Mouse (Mus musculus): ENCODE results near the gene Nmnat3. TPM values are rescaled to one million over a fixed set of nuclear protein-coding genes. Genes with fewer than 3 reads are reported as not detected.

Nmnat3 gene
- polyA plus RNA-seq, 1 experiment from 2014 or later, result 4.7 TPM

- peaks cover 4% of the 10 kb centered on the region; the same call in 1 of the 2 replicates for H3K27me3 ChIP-seq (ENCODE audit: poor library complexity, severe bottlenecking)
- DNase-seq (ENCODE audit: extremely low spot score, low spot score), result no peak
- no peak overlapping the region for H3K4me3 ChIP-seq
- H3K36me3 ChIP-seq (replicated peaks), result no peaks in the 10 kb centered on the region
- H3K27ac ChIP-seq, result no peak overlapping the region
- H3K4me1 ChIP-seq, result no peaks in the 10 kb centered on the region
- WGBS, result 91% methylated on average over 1 of the region's 1 CpGs
- H3K9me3 ChIP-seq, result no peaks in the 10 kb centered on the region
These were observed 3.4 kb downstream of the Nmnat3 start for GRCm38 (mm10) chr9:98290591-98290990.

- H3K4me1 ChIP-seq, result peaks cover 16% of the 10 kb centered on the region
- no peaks in the 10 kb centered on the region for H3K9me3 ChIP-seq
- H3K36me3 ChIP-seq (replicated peaks), result no peaks in the 10 kb centered on the region
- peak overlapping the region; percentile 82 for H3K27ac ChIP-seq
- peak; percentile 87 for DNase-seq (ENCODE audit: extremely low spot score, low spot score)
- H3K4me3 ChIP-seq, result peak overlapping the region; percentile 60
- H3K27me3 ChIP-seq (ENCODE audit: poor library complexity, severe bottlenecking), result peaks cover 23% of the 10 kb centered on the region
- 2% methylated on average over 56 of the region's 56 CpGs for WGBS
These were observed 9.4 kb downstream of the Nmnat3 start for GRCm38 (mm10) chr9:98296383-98297201.

GRCm38 (mm10) chr9:98297234-98297936 is 10.2 kb downstream of the Nmnat3 start:
- no peaks in the 10 kb centered on the region for H3K36me3 ChIP-seq (replicated peaks)
- peak overlapping the region; percentile 82 for H3K27ac ChIP-seq
- DNase-seq (ENCODE audit: extremely low spot score, low spot score), result no peak
- H3K4me1 ChIP-seq, result peaks cover 16% of the 10 kb centered on the region
- WGBS, result 19% methylated on average over 12 of the region's 12 CpGs
- H3K9me3 ChIP-seq, result no peaks in the 10 kb centered on the region
- H3K4me3 ChIP-seq, result peak overlapping the region; percentile 60
- H3K27me3 ChIP-seq (ENCODE audit: poor library complexity, severe bottlenecking), result peaks cover 23% of the 10 kb centered on the region

GRCm38 (mm10) chr9:98297937-98298595 is 10.8 kb downstream of the Nmnat3 start:
- Histone ChIP-seq H3K9me3 (no peaks in the 10 kb centered on the region), H3K27ac (no peak overlapping the region), H3K4me3 (peak overlapping the region; percentile 60; the same call in 1 of the 2 replicates), H3K36me3 (replicated peaks) (no peaks in the 10 kb centered on the region), H3K4me1 (peaks cover 16% of the 10 kb centered on the region), H3K27me3 (ENCODE audit: poor library complexity, severe bottlenecking) (peaks cover 23% of the 10 kb centered on the region)
- WGBS, result 82% methylated on average over 6 of the region's 6 CpGs
- DNase-seq (ENCODE audit: extremely low spot score, low spot score), result no peak

GRCm38 (mm10) chr9:98298761-98299160 is 11.5 kb downstream of the Nmnat3 start:
- Histone ChIP-seq H3K27ac (no peak overlapping the region), H3K9me3 (no peaks in the 10 kb centered on the region), H3K27me3 (ENCODE audit: poor library complexity, severe bottlenecking) (peaks cover 23% of the 10 kb centered on the region), H3K4me1 (peaks cover 16% of the 10 kb centered on the region), H3K36me3 (replicated peaks) (no peaks in the 10 kb centered on the region), H3K4me3 (no peak overlapping the region)
- 71% methylated on average over 3 of the region's 3 CpGs for WGBS
- DNase-seq (ENCODE audit: extremely low spot score, low spot score), result no peak

- Histone ChIP-seq H3K36me3 (replicated peaks) (no peaks in the 10 kb centered on the region), H3K4me1 (peaks cover 16% of the 10 kb centered on the region), H3K4me3 (no peak overlapping the region), H3K27me3 (ENCODE audit: poor library complexity, severe bottlenecking) (peaks cover 23% of the 10 kb centered on the region), H3K9me3 (no peaks in the 10 kb centered on the region), H3K27ac (no peak overlapping the region)
- 88% methylated on average over 7 of the region's 7 CpGs for WGBS
- no peak for DNase-seq (ENCODE audit: extremely low spot score, low spot score)
These were observed 12.0 kb downstream of the Nmnat3 start for GRCm38 (mm10) chr9:98299235-98299634.

- Histone ChIP-seq H3K27me3 (ENCODE audit: poor library complexity, severe bottlenecking) (peaks cover 19% of the 10 kb centered on the region), H3K9me3 (no peaks in the 10 kb centered on the region), H3K27ac (no peak overlapping the region), H3K4me3 (no peak overlapping the region), H3K4me1 (peaks cover 16% of the 10 kb centered on the region), H3K36me3 (replicated peaks) (no peaks in the 10 kb centered on the region)
- DNase-seq (ENCODE audit: extremely low spot score, low spot score), result no peak
- WGBS, result 84% methylated on average over 7 of the region's 7 CpGs
These were observed 13.3 kb downstream of the Nmnat3 start for GRCm38 (mm10) chr9:98300582-98300981.

GRCm38 (mm10) chr9:98307011-98307410 is 19.8 kb downstream of the Nmnat3 start:
- no peaks in the 10 kb centered on the region for H3K9me3 ChIP-seq
- H3K4me1 ChIP-seq, result no peaks in the 10 kb centered on the region
- H3K4me3 ChIP-seq, result no peak overlapping the region
- no peaks in the 10 kb centered on the region for H3K27me3 ChIP-seq (ENCODE audit: poor library complexity, severe bottlenecking)
- DNase-seq (ENCODE audit: extremely low spot score, low spot score), result no peak
- H3K36me3 ChIP-seq (replicated peaks), result no peaks in the 10 kb centered on the region
- H3K27ac ChIP-seq, result no peak overlapping the region
- 87% methylated on average over 6 of the region's 6 CpGs for WGBS

GRCm38 (mm10) chr9:98311316-98311965 is 24.2 kb downstream of the Nmnat3 start:
- Histone ChIP-seq H3K9me3 (no peaks in the 10 kb centered on the region), H3K4me1 (peaks cover 5% of the 10 kb centered on the region; the same call in 1 of the 2 replicates), H3K27me3 (ENCODE audit: poor library complexity, severe bottlenecking) (no peaks in the 10 kb centered on the region), H3K36me3 (replicated peaks) (no peaks in the 10 kb centered on the region), H3K4me3 (no peak overlapping the region), H3K27ac (no peak overlapping the region)
- DNase-seq (ENCODE audit: extremely low spot score, low spot score), result no peak
- 79% methylated on average over 12 of the region's 12 CpGs for WGBS

- Histone ChIP-seq H3K36me3 (replicated peaks) (no peaks in the 10 kb centered on the region), H3K9me3 (no peaks in the 10 kb centered on the region), H3K4me1 (peaks cover 5% of the 10 kb centered on the region; the same call in 1 of the 2 replicates), H3K27ac (no peak overlapping the region), H3K27me3 (ENCODE audit: poor library complexity, severe bottlenecking) (no peaks in the 10 kb centered on the region), H3K4me3 (no peak overlapping the region)
- no peak for DNase-seq (ENCODE audit: extremely low spot score, low spot score)
- WGBS, result 87% methylated on average over 6 of the region's 6 CpGs
These were observed 25.6 kb downstream of the Nmnat3 start for GRCm38 (mm10) chr9:98312622-98313374.

GRCm38 (mm10) chr9:98313587-98313986 is 26.4 kb downstream of the Nmnat3 start:
- Histone ChIP-seq H3K27me3 (ENCODE audit: poor library complexity, severe bottlenecking) (no peaks in the 10 kb centered on the region), H3K4me1 (peaks cover 6% of the 10 kb centered on the region), H3K4me3 (no peak overlapping the region), H3K36me3 (replicated peaks) (no peaks in the 10 kb centered on the region), H3K9me3 (no peaks in the 10 kb centered on the region), H3K27ac (0 out of 2 replicates have a peak overlapping the region, but pooled peaks have one; percentile 5)
- DNase-seq (ENCODE audit: extremely low spot score, low spot score), result no peak
- WGBS, result 87% methylated on average over 6 of the region's 6 CpGs

Measured in forebrain, embryonic 10.5 days (tissue).